Mouse (Mus musculus): ENCODE measurements around the gene Zfp143.
A peak's percentile ranks its signal among the peaks of the same experiment; 100 is the strongest.

DNA sequence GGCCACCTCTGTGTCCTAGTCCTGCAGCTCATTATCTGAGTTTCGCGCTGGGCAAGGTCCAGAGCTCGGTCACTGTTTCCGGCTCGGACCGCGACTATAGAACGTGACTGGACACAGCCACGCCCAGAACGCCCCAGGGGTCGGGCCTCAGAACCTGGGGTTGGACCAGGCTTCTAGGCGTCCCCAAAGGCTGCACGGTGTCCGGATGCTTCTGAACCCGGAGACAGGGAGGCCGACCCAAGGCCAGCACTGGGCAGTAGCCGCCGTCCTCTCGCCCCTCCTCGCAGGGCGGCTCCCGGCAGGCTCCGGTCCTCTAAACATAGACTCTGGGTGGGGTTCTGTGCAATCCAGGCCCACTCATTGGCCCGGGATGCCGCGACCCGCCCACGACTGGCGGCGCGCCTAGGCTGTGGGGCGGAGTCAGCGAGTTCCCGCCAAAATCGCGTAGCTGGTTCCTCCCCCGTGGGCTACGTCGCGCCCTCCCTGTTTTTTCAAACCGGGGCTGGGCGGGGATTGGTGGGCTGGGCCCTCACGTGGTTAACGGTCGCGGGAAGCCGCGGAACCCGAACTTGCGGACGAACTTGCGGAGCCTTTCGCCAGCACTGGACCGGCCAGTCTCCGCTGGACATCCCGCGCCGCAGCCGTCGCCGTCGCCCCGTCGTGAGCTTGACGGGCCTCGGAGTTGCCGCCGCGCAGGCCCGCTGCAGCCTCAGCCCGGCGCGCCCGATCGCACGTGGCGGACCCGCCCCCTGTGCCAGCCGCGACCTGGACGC, 60.7 kb downstream of the Zfp143 start, which contains the start of gene Wee1:
- TF ChIP-seq CTCF (IDR thresholded peaks at IDR 0.05; ENCODE audit: insufficient read depth, low read length) (no peak), POLR2A (IDR thresholded peaks at IDR 0.05; ENCODE audit: borderline replicate concordance, extremely low read depth, low read depth, low read length) (peak; percentile 60; the same call in 1 of the 2 replicates)
